Mouse (Mus musculus): ENCODE measurements around the gene Tor1a. TPM values are rescaled to one million over a fixed set of nuclear protein-coding genes. Genes with fewer than 3 reads are reported as not detected.
"Not testable (repeated sequence)": the region's sequence is repeated elsewhere in the genome, so short reads cannot be mapped to it uniquely, and the experiment has no call there.

The Tor1a gene
- total RNA-seq, 2 experiments from 2014 or later, result 31.4 to 32.0 TPM

DNA sequence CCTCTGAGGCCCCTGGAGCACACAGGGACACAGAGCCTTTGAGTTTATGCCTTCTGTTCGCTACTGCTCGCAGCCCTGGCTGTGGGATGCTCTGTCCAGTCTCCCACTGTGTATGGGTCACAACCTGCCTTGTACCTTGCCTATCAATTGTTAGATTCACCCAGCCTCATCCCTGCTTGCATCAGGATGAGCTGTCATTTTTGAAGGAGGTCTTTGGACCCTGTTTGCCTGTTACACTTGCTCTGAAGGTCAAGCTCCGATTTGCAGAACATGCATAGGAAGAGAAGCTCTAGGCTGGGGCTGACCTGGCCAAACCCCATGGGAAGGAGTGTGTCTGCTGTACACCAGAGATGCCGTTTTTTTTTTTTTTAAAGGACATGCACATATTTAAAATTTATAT is 10.2 kb downstream of the Tor1a start:
- DNase-seq (ENCODE audit: low spot score in 2 of 2), result no peak

DNA sequence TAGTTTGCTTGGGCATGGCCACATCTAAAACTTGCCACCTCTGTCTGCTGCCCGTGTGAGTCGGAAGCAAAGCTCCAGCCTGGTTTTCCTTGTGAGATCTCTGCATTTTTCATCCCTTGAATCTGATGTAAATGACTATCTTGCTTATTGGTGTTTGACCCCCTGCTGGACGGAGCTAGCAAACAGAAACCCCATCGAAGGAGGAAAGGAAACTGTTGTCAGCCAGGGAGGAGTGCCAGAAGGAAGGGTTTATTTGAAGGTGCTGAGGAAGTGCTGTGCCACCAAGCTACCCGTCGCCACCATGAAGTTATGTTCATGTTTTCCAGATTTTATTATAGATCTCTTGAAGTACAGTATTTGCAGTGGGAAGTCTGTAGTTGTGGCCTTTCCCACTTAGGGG is 12.9 kb downstream of the Tor1a start:
- no peak for DNase-seq (ENCODE audit: low spot score in 2 of 2)

DNA sequence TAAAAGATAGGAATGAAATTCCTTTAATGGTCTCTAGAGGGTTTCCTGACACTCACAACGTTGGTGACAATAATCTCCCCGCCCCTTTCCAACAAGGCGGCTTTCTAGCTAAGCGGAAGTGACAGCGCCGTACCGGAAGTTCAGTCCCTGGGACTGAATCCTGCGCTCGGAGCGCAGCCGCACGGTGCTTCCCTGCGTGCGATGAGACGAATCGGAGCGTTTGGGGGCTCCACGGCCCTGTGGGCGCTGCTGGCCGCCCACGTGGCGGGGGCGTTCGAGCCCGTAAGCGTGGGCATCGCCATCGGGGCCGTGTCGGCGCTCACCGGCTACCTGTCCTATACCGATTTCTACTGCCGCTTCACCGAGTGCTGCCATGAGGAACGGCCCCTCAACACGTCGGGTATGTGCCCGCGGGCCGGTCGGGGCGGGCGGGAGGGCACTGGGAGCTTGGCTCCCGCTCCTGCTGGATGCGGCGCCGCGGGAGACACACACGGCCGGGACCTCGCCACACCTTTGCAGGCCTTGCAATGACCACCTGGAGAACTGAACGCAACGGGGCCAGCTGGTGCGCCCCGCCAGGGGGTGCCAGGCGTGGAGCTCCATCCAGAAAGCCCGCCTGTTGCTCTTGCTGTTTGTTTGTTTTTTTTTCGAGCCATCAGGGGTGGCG is 14.8 kb downstream of the Tor1a start, which contains the start of gene Tor1b:
Gene Tor1b (plus strand): TSS at position 136 of the 667 bp plus-strand sequence.
- DNase-seq (ENCODE audit: low spot score in 2 of 2), result peak; percentile 73 to 79

GRCm38 (mm10) chr2:30952457-30952823 is 15.3 kb downstream of the Tor1a start:
- no peak for DNase-seq (ENCODE audit: low spot score in 2 of 2)

- DNase-seq (ENCODE audit: low spot score in 2 of 2), result peak in 1 of 2 experiments; percentile 51
Observed at GRCm38 (mm10) chr2:30942603-30943011, 25.1 kb downstream of the Tor1a start.

DNA sequence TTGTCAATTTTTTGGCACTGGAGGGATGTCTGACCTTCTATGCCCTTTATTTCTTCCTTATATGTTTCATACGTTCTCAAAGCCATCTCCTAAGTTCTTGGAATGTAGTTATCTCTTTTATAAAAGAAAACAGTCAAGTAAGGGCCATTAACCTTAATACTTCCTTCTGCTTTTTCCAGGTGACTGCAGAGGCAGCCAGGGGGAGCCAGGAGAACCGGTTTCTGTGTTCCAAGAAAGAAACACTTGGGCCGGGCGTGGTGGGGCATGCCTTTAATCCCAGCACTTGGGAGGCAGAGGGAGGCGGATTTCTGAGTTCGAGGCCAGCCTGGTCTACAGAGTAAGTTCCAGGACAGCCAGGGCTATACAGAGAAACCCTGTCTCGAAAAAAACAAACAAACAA is 25.6 kb downstream of the Tor1a start:
- DNase-seq (ENCODE audit: low spot score in 2 of 2), result not testable (repeated sequence)

DNA sequence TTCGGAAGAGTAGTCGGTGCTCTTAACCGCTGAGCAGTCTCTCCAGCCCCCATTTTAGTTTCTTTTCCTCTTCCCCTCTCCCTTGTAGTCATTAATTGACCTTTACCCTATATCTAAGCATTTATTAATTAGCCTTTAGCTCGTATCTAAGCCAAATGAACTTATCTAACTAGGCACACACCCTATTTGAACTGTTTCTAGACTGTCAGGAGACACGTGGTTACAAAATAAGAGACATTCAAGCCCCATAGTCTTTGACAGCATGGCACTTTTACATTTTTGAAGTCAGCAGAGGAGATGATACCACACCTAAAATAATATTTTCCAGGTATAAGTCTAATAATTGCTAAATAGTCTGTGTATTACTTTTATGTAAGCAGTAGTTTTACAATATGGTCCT is 26.1 kb downstream of the Tor1a start:
- no peak for DNase-seq (ENCODE audit: low spot score in 2 of 2)

DNA sequence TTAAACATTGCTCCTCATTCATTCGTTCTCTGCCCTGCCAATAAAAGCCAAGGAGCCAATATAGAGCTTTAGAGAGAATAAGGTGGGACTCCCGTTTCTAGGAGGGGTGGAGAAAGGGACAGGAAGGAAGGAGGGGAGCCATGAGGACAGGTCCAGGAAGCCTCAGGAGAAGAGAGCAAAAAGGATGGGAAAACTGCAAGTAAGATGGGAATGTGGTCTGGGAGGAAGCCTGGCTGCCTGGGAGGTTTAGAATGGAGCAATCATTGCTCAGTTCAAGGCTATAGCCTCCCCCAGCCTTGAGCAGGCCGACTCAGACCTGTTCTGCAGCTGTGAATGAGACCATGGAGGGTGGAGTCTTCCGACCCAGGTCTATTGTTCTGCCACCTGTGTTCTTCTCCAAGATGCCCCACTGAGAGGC is 29.1 kb downstream of the Tor1a start:
- DNase-seq (ENCODE audit: low spot score in 2 of 2), result no peak

- no peak for DNase-seq (ENCODE audit: low spot score in 2 of 2)
Observed at GRCm38 (mm10) chr2:30937731-30938130, 30.0 kb downstream of the Tor1a start.

GRCm38 (mm10) chr2:30936808-30937207 is 30.9 kb downstream of the Tor1a start:
- DNase-seq (ENCODE audit: low spot score in 2 of 2), result no peak

DNA sequence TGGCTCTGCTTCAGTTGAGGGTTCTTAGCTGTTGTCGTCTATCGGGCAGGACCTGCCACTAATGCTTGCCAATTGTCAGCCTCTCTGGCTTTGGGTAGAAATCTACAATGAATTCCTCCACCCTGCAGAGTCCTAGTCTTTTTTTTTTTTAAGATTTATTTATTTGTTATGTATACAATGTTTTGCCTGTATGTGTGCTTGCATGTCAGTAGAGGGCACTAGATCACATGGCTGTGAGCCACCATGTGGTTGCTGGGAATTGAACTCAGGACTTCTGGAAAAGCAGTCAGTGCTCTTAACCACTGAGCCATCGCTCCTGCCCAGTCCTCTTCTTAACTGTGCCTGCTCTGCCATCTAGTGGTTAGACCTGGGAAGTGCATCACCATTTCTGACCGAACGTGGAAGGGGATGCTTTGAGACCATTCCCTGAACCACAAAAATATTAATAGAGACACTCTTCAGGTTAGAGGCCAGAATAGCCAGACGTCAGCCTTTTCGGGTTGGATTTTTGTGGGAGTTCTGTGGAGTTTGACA is 33.7 kb downstream of the Tor1a start:
- DNase-seq (ENCODE audit: low spot score in 2 of 2), result peak; percentile 73 to 75

DNA sequence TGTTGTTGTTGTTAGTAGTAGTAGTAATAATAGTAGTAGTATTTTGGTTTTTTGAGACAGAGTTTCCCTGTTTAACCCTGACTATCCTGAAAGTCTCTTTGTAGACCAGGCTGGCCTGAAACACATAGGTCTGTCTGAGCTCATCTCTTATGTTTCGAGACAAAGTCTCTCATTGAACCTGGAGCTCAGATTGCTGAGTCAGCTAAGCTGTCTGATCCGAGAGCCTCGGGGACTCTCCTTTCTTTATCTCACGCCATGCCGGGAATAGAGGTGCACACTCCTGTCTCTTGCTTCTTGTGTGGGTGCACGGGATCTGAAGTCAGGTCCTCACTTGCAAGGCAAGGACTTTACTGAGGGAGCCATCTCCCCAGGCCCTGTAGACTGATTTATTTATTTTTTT is 34.7 kb downstream of the Tor1a start:
- DNase-seq (ENCODE audit: low spot score in 2 of 2), result no peak

DNA sequence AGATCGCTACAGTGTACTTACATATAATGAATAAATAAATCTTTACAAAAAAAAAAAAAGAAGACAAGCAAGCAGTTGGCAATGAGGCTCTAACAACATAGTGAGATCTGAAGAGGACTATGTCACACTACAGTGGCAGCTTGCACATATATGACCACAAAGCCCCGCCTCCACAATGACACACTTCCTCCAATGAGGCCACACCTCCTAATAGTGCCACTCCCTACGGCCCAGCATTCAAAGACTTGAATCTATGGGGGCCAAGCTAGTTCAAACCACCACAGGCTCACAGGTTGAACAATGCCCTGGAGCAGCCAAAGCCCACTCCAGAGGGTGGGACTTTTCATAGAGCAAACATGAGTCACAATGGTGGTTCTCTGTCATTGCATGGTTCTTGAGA is 35.8 kb downstream of the Tor1a start:
- DNase-seq (ENCODE audit: low spot score in 2 of 2), result no peak

- not testable (repeated sequence) for DNase-seq (ENCODE audit: low spot score in 2 of 2)
Observed at GRCm38 (mm10) chr2:30930846-30931245, 36.9 kb downstream of the Tor1a start.

DNA sequence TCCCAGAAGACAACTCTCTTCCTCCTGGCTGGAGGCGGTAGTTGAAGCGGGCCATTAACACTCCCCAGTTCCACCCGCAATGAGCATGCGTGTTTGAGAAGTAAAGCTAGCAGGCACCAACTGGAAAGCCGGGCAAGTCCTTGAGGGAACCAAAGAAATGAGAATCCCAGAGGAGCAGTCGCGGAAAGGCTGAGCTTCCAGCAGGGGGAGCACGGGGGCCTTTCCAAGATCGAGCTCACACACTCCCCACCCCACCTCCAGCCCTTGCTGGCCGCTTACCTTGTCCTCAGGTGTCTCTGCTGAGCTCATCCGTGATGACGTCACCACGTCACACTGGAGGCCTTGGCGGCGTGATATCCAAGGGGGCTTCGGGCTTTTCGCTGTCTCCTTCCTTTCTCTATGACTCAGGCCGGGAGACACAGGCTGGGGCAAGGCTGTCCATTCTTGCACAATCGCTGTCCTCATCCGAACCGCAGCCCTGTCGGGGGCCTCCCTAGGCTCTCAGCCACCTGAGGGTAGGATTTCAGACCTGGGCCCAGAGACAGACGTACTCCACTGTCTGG is 38.2 kb downstream of the Tor1a start, which contains the start of gene Ptges:
Gene Ptges (minus strand): TSS at position 381 of the 563 bp plus-strand sequence.
- peak; percentile 69 to 74 for DNase-seq (ENCODE audit: low spot score in 2 of 2)

DNA sequence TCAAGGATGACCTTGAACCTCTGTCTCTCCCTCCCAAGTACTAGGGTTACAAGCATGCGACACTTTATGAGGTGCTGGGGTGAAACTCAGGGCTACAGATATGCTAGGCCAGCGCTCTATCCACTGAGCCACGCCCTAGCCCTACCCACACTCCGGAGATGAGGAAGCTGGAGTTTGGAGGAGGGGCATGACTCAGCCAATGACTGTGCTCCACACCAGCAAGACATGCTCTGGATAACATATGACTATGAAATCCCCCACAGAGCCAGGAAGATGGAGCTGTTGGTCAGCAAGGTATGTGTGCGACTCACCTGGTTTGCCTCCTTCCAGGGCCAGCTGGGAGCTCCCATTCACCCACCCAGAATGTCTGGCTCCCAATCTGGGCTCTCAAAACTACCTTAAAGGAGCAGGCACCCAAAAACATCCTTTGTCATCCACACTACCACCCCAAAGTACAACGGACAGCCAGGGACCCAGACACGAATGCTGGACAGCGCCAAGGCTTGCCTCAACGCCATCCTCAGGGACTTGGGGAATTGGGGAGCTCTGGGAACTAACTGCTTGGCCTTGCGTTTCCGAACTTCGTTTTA is 38.7 kb downstream of the Tor1a start:
- DNase-seq (ENCODE audit: low spot score in 2 of 2), result peak in 1 of 2 experiments; percentile 38

DNA sequence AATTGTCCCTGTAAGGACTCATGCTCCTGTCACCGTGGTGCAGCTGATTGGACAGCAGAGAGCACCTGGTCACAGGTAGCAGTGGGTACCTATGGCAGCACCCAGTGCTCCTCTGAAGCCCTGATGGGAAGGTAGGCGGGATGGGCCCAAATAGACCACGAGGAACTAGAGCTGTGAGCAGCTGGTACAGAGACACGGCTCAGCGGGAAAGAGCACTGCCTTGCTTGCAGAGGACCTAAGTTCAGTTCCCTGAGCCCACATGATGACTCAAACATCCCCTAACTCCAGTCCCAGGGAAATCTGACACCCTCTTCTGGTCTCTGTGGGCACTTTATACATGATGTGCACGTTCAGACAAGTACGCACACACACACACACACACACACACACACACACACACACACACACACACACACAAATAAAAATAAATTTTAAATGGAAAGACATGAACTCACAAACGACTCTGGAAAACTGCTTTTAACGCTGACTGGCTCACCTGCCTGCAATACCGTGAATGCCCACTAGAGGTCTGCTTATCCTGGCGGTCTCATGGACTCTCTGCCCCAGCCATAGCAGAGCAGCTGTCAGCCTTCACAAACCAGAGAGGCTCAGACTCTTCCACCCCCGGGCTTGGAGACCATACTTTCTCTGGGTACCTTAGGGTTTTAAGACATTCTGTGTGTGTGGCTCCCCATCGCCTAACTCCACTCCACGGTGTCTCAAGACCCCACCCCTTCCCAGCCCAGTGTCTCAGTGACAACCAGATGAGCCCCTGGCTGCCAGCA is 39.7 kb downstream of the Tor1a start:
- DNase-seq (ENCODE audit: low spot score in 2 of 2), result peak; percentile 83 to 85

GRCm38 (mm10) chr2:30927151-30927781 is 40.5 kb downstream of the Tor1a start:
- no peak for DNase-seq (ENCODE audit: low spot score in 2 of 2)

DNA sequence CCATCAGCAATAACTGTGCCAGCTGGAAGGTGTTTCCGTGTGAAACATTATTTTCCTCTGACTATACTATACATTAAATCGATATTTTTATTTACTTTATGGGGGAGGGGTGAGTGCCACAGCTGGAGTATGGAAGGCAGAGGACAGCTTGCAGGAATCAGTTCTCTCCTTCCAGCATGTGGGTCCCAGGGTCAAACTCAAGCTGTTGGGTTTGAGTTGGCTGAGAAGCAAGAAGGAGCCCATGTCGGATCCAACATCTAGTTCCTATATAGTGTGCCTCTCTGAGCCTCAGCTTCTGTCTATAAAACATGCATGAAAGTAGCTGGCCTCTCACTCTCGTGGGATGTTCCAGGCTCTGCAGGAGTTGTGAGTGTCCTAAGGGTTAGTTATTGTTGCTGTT is 41.4 kb downstream of the Tor1a start:
- DNase-seq (ENCODE audit: low spot score in 2 of 2), result no peak

DNA sequence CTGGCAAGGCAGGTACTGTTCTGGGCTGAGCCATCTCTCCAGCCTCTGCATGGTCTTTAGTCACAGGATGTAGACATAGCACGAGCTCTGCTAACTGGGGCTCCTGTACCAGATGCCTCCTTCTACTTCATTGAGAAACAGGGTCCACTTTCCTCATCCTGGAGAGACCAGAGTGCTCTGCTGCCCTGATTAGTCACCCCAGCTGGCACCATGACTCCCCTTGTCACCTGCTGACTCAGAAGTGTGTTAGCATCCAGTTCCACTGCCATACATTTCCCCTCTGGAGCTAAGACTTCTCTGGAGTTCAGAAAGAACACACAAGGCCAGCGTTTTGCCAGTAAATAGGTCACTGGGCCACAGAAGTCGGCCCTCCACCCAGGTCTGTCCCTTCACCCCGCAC is 42.6 kb downstream of the Tor1a start:
- no peak for DNase-seq (ENCODE audit: low spot score in 2 of 2)

GRCm38 (mm10) chr2:30923099-30923498 is 44.6 kb downstream of the Tor1a start:
- DNase-seq (ENCODE audit: low spot score in 2 of 2), result no peak

Data from adrenal gland, adult 18-20 months (tissue).